Mouse (Mus musculus) hindbrain, embryonic 12.5 days (tissue): ENCODE data around the gene Unc5c. TPM values are rescaled to one million over a fixed set of nuclear protein-coding genes. Genes with fewer than 3 reads are reported as not detected.

Experiments
- ATAC-seq: fragments of 200-750 bp; cut with Nextera tagmentation; 2 replicates; pipeline ENCODE4 v1.8.0; 2017; ENCODE audit warnings: moderate TSS enrichment; ENCODE audit not compliant: low FRiP score
- H3K27ac ChIP-seq: fragments of 300-500 bp; sonication (generic); 2 replicates; pipeline ENCODE4 v1.5.1; 2016; ENCODE audit warnings: mild to moderate bottlenecking
- H3K27me3 ChIP-seq: fragments of 300-500 bp; sonication (generic); 2 replicates; pipeline ENCODE4 v1.6.1; 2016; ENCODE audit warnings: mild to moderate bottlenecking
- H3K36me3 ChIP-seq: fragments of 300-500 bp; sonication (generic); 2 replicates; pipeline ENCODE4 v1.6.1; 2016; ENCODE audit warnings: mild to moderate bottlenecking
- H3K4me1 ChIP-seq: fragments of 300-500 bp; sonication (generic); 2 replicates; pipeline ENCODE4 v1.6.1; 2016
- H3K4me2 ChIP-seq: fragments of 300-500 bp; sonication (generic); replicated peaks from 2 replicates; pipeline ENCODE4 v1.6.1; 2016; ENCODE audit warnings: mild to moderate bottlenecking
- H3K4me3 ChIP-seq: fragments of 300-500 bp; sonication (generic); 2 replicates; pipeline ENCODE4 v1.5.1; 2016; ENCODE audit warnings: mild to moderate bottlenecking
- H3K9ac ChIP-seq: fragments of 300-500 bp; sonication (generic); 2 replicates; pipeline ENCODE4 v1.6.1; 2016; ENCODE audit warnings: mild to moderate bottlenecking, moderate library complexity
- H3K9me3 ChIP-seq: fragments of 300-500 bp; sonication (generic); replicated peaks from 2 replicates; pipeline ENCODE4 v1.6.1; 2016; ENCODE audit warnings: mild to moderate bottlenecking
- WGBS: fragments of 180-500 bp; shearing (Covaris S2); methylation state at CpG from one replicate; pipeline ENCODE4 v1.1.7; 2016; 5-methylcytosine and 5-hydroxymethylcytosine counted together
- polyA plus RNA-seq: library from polyadenylated mRNA; unstranded; fragments of >200 nt; fragmentation: Nextera tagmentation; extraction: Ambion mirVana; gene quantifications from 2 replicates; pipeline ENCODE4 v1.2.1, GENCODE M21; 2016

Unc5c gene
- polyA plus RNA-seq, 1 experiment from 2014 or later: 21.7 TPM

DNA sequence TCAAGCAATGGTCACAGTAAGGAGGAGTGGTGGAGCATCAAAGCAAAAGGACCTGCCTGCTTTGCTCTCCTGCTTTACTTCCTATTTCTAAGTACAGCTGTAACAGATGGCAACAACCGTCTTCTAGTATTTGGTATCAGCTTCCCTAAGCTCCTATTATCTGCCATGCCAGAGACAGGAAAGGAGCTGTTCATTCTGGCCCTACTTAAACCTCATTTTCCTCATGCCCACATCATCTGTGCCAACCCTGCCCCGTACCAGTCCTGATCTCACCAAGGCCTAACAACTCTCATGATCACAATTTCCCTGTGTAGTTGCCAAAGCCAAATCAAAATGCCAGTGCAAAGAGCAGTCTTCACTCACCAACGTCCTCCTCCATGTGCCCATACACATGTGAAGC, 226.4 kb downstream of the Unc5c start:
- no peaks in the 10 kb centered on the region for H3K9me3 ChIP-seq
- H3K4me2 ChIP-seq: no peak overlapping the region
- no peaks in the 10 kb centered on the region for H3K36me3 ChIP-seq
- no peak overlapping the region for H3K27ac ChIP-seq
- peaks cover 6% of the 10 kb centered on the region; the same call in 1 of the 2 replicates for H3K4me1 ChIP-seq
- H3K27me3 ChIP-seq: no peaks in the 10 kb centered on the region
- no peak overlapping the region for H3K4me3 ChIP-seq
- no peak overlapping the region for H3K9ac ChIP-seq
- 0 out of 2 replicates have a peak, but pooled peaks have one; percentile 6 for ATAC-seq
- 82% methylated on average over 3 of the region's 3 CpGs for WGBS

- 0 out of 2 replicates have a peak, but pooled peaks have one; percentile 16 for ATAC-seq
- Histone ChIP-seq H3K9me3 (no peaks in the 10 kb centered on the region), H3K4me2 (no peak overlapping the region), H3K36me3 (no peaks in the 10 kb centered on the region), H3K27me3 (no peaks in the 10 kb centered on the region), H3K4me1 (peaks cover 6% of the 10 kb centered on the region; the same call in 1 of the 2 replicates), H3K27ac (no peak overlapping the region), H3K9ac (no peak overlapping the region), H3K4me3 (no peak overlapping the region)
- 55% methylated on average over 3 of the region's 3 CpGs for WGBS
Measured at GRCm38 (mm10) chr3:141691846-141692245, 226.8 kb downstream of the Unc5c start.

DNA sequence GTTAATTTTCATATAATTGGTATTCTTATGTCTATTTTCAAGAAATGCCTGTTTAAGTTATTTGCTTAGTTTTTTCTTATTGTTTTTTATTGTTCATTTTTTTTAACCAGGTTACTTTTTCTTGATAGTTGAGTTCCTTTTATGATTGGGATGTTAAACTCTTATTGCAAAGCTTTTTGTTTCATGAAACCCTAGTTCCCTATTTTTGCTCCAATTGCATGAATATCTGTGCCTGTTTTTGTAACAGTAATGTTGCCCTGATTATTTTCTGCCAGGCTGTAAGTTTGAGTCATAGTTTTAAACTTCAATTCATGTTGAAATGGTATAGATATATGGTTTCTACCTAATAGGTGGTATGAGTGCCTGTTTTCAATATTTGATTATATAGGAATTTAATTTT, 234.2 kb downstream of the Unc5c start:
- Histone ChIP-seq H3K27me3 (no peaks in the 10 kb centered on the region), H3K4me2 (no peak overlapping the region), H3K4me1 (no peaks in the 10 kb centered on the region), H3K9me3 (no peaks in the 10 kb centered on the region), H3K27ac (no peak overlapping the region), H3K4me3 (no peak overlapping the region), H3K36me3 (no peaks in the 10 kb centered on the region), H3K9ac (no peak overlapping the region)
- no peak for ATAC-seq

DNA sequence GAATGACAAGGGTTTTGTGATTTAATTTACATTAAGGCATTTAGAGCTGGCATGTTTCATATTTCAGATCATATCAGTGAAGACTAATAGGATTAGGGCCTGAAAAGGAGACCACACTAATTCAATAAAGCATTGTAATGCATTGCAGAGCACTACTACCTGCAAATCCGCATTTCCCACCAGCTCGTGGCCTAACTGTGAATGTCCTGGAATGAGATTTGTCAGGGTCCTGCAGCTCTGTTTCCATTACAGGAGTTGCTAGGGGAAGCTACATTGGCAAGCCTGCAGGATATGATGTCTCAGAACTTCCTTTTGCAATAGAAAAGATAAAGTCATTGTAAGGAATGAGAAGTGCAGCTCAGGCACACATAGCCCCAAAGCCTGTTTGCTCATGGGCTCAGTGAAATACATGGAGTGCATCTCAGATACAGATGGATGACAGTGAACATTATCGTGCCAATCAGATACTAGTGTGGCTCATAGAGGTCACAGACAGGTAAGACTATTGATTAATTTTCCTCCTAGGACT, 236.4 kb downstream of the Unc5c start:
- H3K4me1 ChIP-seq: no peaks in the 10 kb centered on the region
- no peaks in the 10 kb centered on the region for H3K9me3 ChIP-seq
- no peaks in the 10 kb centered on the region for H3K27me3 ChIP-seq
- no peak for ATAC-seq
- H3K4me3 ChIP-seq: no peak overlapping the region
- WGBS: 83% methylated on average over 3 of the region's 3 CpGs
- H3K9ac ChIP-seq: no peak overlapping the region
- H3K36me3 ChIP-seq: no peaks in the 10 kb centered on the region
- no peak overlapping the region for H3K4me2 ChIP-seq
- no peak overlapping the region for H3K27ac ChIP-seq

GRCm38 (mm10) chr3:141711601-141712000, 246.6 kb downstream of the Unc5c start:
- Histone ChIP-seq H3K27ac (no peak overlapping the region), H3K9ac (no peak overlapping the region), H3K9me3 (no peaks in the 10 kb centered on the region), H3K27me3 (no peaks in the 10 kb centered on the region), H3K4me1 (no peaks in the 10 kb centered on the region; the same call in 1 of the 2 replicates), H3K4me2 (no peak overlapping the region), H3K4me3 (no peak overlapping the region), H3K36me3 (no peaks in the 10 kb centered on the region)
- 71% methylated on average over 4 of the region's 4 CpGs for WGBS
- ATAC-seq: no peak

DNA sequence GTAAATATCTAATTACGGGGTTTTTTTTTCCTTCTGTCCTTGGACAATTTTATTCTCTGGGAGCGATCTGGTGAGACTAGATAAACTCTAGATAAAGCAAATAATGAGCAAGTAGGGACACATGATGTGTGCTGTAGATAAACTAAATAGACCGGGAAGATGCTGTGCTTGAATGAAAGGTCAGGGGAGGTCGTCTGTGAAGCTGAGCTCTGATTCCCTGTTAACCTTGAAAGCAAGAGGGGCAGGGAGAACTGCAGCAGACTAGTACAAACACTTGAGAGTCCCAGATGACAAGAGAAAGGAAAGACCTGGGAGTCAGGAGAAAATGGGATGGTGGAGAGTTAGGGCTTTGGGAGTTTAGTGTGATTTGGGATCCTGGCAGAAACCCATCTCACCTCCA, 251.4 kb downstream of the Unc5c start:
- ATAC-seq: no peak
- no peak overlapping the region for H3K27ac ChIP-seq
- H3K9me3 ChIP-seq: no peaks in the 10 kb centered on the region

GRCm38 (mm10) chr3:141719050-141719449, 254.0 kb downstream of the Unc5c start:
- Histone ChIP-seq H3K4me3 (no peak overlapping the region), H3K9me3 (no peaks in the 10 kb centered on the region), H3K27ac (no peak overlapping the region), H3K9ac (no peak overlapping the region), H3K36me3 (no peaks in the 10 kb centered on the region), H3K27me3 (no peaks in the 10 kb centered on the region), H3K4me1 (no peaks in the 10 kb centered on the region), H3K4me2 (no peak overlapping the region)
- 82% methylated on average over 5 of the region's 5 CpGs for WGBS
- ATAC-seq: no peak

More for the DNA sequence above, 251.4 kb downstream of the Unc5c start:
- Histone ChIP-seq H3K27me3 (no peaks in the 10 kb centered on the region), H3K9ac (no peak overlapping the region), H3K36me3 (no peaks in the 10 kb centered on the region), H3K4me3 (no peak overlapping the region), H3K4me1 (no peaks in the 10 kb centered on the region; the same call in 1 of the 2 replicates), H3K4me2 (no peak overlapping the region)
- WGBS: 48% methylated on average over 4 of the region's 4 CpGs

- no peak overlapping the region for H3K4me3 ChIP-seq
- H3K9me3 ChIP-seq: no peaks in the 10 kb centered on the region
- H3K27ac ChIP-seq: no peak overlapping the region
- no peaks in the 10 kb centered on the region for H3K27me3 ChIP-seq
- ATAC-seq: no peak
- no peak overlapping the region for H3K9ac ChIP-seq
- H3K36me3 ChIP-seq: no peaks in the 10 kb centered on the region
- WGBS: 87% methylated on average over 2 of the region's 2 CpGs
- H3K4me2 ChIP-seq: no peak overlapping the region
- no peaks in the 10 kb centered on the region for H3K4me1 ChIP-seq
Measured at GRCm38 (mm10) chr3:141724499-141724898, 259.5 kb downstream of the Unc5c start.

- H3K9ac ChIP-seq: no peak overlapping the region
- H3K9me3 ChIP-seq: no peaks in the 10 kb centered on the region
- H3K27me3 ChIP-seq: no peaks in the 10 kb centered on the region
- H3K27ac ChIP-seq: no peak overlapping the region
- H3K4me2 ChIP-seq: no peak overlapping the region
- no peak for ATAC-seq
- H3K4me1 ChIP-seq: no peaks in the 10 kb centered on the region
- H3K4me3 ChIP-seq: no peak overlapping the region
- 45% methylated on average over 1 of the region's 1 CpGs for WGBS
- no peaks in the 10 kb centered on the region for H3K36me3 ChIP-seq
Measured at GRCm38 (mm10) chr3:141725432-141725831, 260.4 kb downstream of the Unc5c start.

- Histone ChIP-seq H3K4me2 (no peak overlapping the region), H3K27ac (no peak overlapping the region), H3K27me3 (no peaks in the 10 kb centered on the region), H3K4me1 (no peaks in the 10 kb centered on the region), H3K4me3 (no peak overlapping the region), H3K9me3 (no peaks in the 10 kb centered on the region), H3K36me3 (no peaks in the 10 kb centered on the region), H3K9ac (no peak overlapping the region)
- ATAC-seq: no peak
- 73% methylated on average over 6 of the region's 6 CpGs for WGBS
Measured at GRCm38 (mm10) chr3:141733844-141734243, 268.8 kb downstream of the Unc5c start.

DNA sequence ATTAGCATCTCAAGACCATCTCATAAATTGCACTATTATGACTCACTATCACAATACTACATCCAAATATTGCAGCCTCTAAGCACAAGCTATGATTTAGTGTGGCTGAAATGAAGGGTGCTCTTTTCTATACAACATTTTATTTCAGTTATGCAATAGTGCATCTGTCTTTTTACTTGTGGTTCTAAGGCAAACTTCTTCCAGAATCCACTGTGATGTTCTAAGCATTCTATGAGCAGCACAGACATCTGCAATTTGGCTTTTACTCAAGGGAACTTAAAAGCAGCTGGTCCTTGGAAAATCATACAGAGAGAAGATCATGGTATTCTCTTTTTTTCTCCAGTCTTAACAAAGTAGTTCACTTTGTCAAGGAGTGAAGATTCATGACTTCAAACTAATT, 270.3 kb downstream of the Unc5c start:
- Histone ChIP-seq H3K27ac (no peak overlapping the region), H3K4me3 (no peak overlapping the region), H3K9me3 (no peaks in the 10 kb centered on the region), H3K27me3 (no peaks in the 10 kb centered on the region), H3K9ac (no peak overlapping the region), H3K36me3 (no peaks in the 10 kb centered on the region), H3K4me2 (no peak overlapping the region), H3K4me1 (no peaks in the 10 kb centered on the region)
- no peak for ATAC-seq

DNA sequence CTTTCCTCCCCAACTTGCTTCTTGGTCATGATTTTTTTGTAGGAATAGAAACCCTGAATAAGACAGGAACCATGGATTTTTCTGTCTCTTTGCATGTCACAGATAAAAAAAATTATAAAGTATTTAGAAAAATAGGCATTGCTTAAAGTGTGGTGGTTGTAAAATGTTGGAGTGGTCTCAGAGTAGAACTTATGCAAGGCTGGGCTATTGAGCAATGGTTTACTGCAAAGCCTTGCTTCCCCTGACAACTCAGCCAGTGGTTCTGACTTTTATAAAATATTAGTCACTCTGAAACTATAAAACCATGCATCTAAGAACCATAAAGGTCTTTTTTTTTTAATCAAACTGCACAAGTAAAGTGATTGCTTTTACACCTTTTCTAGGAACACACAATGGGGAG, 280.3 kb downstream of the Unc5c start:
- no peaks in the 10 kb centered on the region for H3K27me3 ChIP-seq
- no peaks in the 10 kb centered on the region for H3K36me3 ChIP-seq
- H3K4me1 ChIP-seq: peaks cover 2% of the 10 kb centered on the region; the same call in 1 of the 2 replicates
- H3K9ac ChIP-seq: no peak overlapping the region
- no peak overlapping the region for H3K4me2 ChIP-seq
- no peak overlapping the region for H3K4me3 ChIP-seq
- no peaks in the 10 kb centered on the region for H3K9me3 ChIP-seq
- no peak for ATAC-seq
- no peak overlapping the region for H3K27ac ChIP-seq

DNA sequence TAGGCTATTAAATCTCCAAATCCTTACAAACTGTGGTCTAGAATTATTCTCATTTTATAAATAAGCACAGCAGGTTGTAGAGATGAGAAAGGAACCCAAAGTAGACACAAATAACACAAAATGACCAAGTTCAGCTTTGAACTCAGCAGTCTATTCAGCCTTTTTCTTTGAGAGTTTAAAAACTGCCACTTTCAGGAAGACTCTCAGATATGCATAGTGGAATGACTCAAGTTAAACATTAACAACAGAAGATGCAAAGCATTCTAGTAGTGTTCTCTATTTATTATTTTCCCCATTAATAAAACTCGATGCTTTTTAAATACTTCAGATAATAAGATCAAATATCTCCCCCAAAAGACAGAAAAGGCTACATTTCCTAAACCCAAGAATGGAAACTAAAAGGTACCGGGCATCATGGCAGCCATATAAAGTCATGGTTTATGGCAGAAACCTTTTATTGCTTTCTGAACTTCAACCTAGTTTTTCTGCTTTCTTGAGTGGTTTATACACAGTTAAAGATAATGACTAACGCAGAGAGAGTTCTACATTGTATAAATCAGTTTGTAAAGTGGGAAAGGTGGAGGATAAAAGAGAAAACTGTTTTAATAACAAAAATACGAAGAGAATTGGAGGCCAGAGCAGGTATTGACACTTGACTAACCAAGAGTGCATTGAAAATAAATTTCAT, 283.8 kb downstream of the Unc5c start:
- 0 out of 2 replicates have a peak, but pooled peaks cover 4% of the 10 kb centered on the region for H3K4me1 ChIP-seq
- H3K27ac ChIP-seq: no peak overlapping the region
- no peaks in the 10 kb centered on the region for H3K36me3 ChIP-seq
- H3K4me2 ChIP-seq: no peak overlapping the region
- H3K4me3 ChIP-seq: no peak overlapping the region
- no peak for ATAC-seq
- H3K9ac ChIP-seq: no peak overlapping the region
- H3K9me3 ChIP-seq: no peaks in the 10 kb centered on the region
- no peaks in the 10 kb centered on the region for H3K27me3 ChIP-seq
- WGBS: 91% methylated on average over 4 of the region's 4 CpGs
